Mouse (Mus musculus) limb, embryonic 11.5 days (tissue): ENCODE results near the gene Hhatl. TPM values are rescaled to one million over a fixed set of nuclear protein-coding genes. Genes with fewer than 3 reads are reported as not detected.

ENCODE experiments used
- ATAC-seq: fragments of 200-750 bp; cut with Nextera tagmentation; 2 replicates; pipeline ENCODE4 v1.8.0; 2017; ENCODE audit warnings: low read depth; ENCODE audit not compliant: insufficient number of reproducible peaks, low FRiP score, low TSS enrichment
- DNase-seq: peaks from one replicate; pipeline ENCODE4 v3.0.0-alpha.2; 2015; ENCODE audit warnings: low spot score
- H3K27ac ChIP-seq: fragments of 300-500 bp; sonication (generic); replicated peaks from 2 replicates; pipeline ENCODE4 v1.5.1; 2014; ENCODE audit warnings: low read depth, mild to moderate bottlenecking, low read length
- H3K27me3 ChIP-seq: fragments of 300-500 bp; sonication (generic); 2 replicates; pipeline ENCODE4 v1.6.1; 2014; ENCODE audit warnings: mild to moderate bottlenecking, low read length, mixed read lengths; ENCODE audit not compliant: control insufficient read depth, insufficient read depth
- H3K36me3 ChIP-seq: fragments of 300-500 bp; sonication (generic); 2 replicates; pipeline ENCODE4 v1.6.1; 2014; ENCODE audit warnings: mild to moderate bottlenecking, low read length, moderate library complexity, mixed read lengths; ENCODE audit not compliant: control insufficient read depth, insufficient read depth
- H3K4me1 ChIP-seq: fragments of 300-500 bp; sonication (generic); 2 replicates; pipeline ENCODE4 v1.6.1; 2014; ENCODE audit warnings: low read length, mixed read lengths; ENCODE audit not compliant: control insufficient read depth, insufficient read depth
- H3K4me2 ChIP-seq: fragments of 300-500 bp; sonication (generic); 2 replicates; pipeline ENCODE4 v1.6.1; 2014; ENCODE audit warnings: low read depth, mild to moderate bottlenecking, moderate library complexity; ENCODE audit not compliant: severe bottlenecking
- H3K4me3 ChIP-seq: fragments of 300-500 bp; sonication (generic); 2 replicates; pipeline ENCODE4 v1.5.1; 2014; ENCODE audit warnings: low read depth, low read length
- H3K9ac ChIP-seq: fragments of 300-500 bp; sonication (generic); 2 replicates; pipeline ENCODE4 v1.6.1; 2014; ENCODE audit warnings: mild to moderate bottlenecking, low read length
- H3K9me3 ChIP-seq: fragments of 300-500 bp; sonication (generic); 2 replicates; pipeline ENCODE4 v1.6.1; 2016; ENCODE audit warnings: low read length; ENCODE audit not compliant: control insufficient read depth
- WGBS: fragments of 180-500 bp; shearing (Covaris S2); extraction: QIAGEN DNeasy Blood & Tissue Kit; methylation state at CpG from one replicate; pipeline ENCODE4 v1.1.7; 2014; 5-methylcytosine and 5-hydroxymethylcytosine counted together
- polyA plus RNA-seq: library from polyadenylated mRNA; unstranded; fragments of >200 nt; fragmentation: Nextera tagmentation; extraction: Ambion mirVana; gene quantifications from 2 replicates; pipeline ENCODE4 v1.2.1, GENCODE M21; 2014

The Hhatl gene
- polyA plus RNA-seq, 1 experiment from 2014 or later: not detected

- Histone ChIP-seq H3K4me1 (peaks cover 24% of the 10 kb centered on the region), H3K4me2 (peak overlapping the region; percentile 98; the same call in 1 of the 2 replicates), H3K9ac (no peak overlapping the region; the same call in 1 of the 2 replicates), H3K27me3 (no peaks in the 10 kb centered on the region), H3K9me3 (no peaks in the 10 kb centered on the region), H3K27ac (no peak overlapping the region), H3K36me3 (no peaks in the 10 kb centered on the region), H3K4me3 (no peak overlapping the region)
- WGBS: 62% methylated on average over 10 of the region's 10 CpGs
- ATAC-seq (no peak), DNase-seq (no peak)
Measured at GRCm38 (mm10) chr9:121761091-121761665, 31.1 kb downstream of the Hhatl start.

- no peaks in the 10 kb centered on the region for H3K27me3 ChIP-seq
- peak; percentile 86 for DNase-seq
- peak overlapping the region; percentile 90 for H3K9ac ChIP-seq
- H3K4me3 ChIP-seq: peak overlapping the region; percentile 75
- no peaks in the 10 kb centered on the region for H3K36me3 ChIP-seq
- under 1% methylated on average over 35 of the region's 43 CpGs for WGBS
- H3K4me1 ChIP-seq: peaks cover 24% of the 10 kb centered on the region
- H3K27ac ChIP-seq: peak overlapping the region; percentile 94
- H3K4me2 ChIP-seq: peak overlapping the region; percentile 98
- no peaks in the 10 kb centered on the region for H3K9me3 ChIP-seq
- peak; percentile 67 for ATAC-seq
Measured at GRCm38 (mm10) chr9:121760271-121761090, 31.8 kb downstream of the Hhatl start.

GRCm38 (mm10) chr9:121759091-121760081 lies 32.9 kb downstream of the Hhatl start, which contains the start of gene Zfp651:
TSS of gene Zfp651 (plus strand) at chr9:121759330.
- DNase-seq (peak; percentile 80), ATAC-seq (peak; percentile 61)
- Histone ChIP-seq H3K4me2 (peak within 1 kb of the TSS; percentile 98), H3K9ac (peak within 1 kb of the TSS; percentile 90), H3K27me3 (no peaks in the 10 kb centered on the region), H3K36me3 (no peaks in the 10 kb centered on the region), H3K4me1 (peaks cover 22% of the 10 kb centered on the region), H3K27ac (peak within 1 kb of the TSS; percentile 94), H3K9me3 (no peaks in the 10 kb centered on the region), H3K4me3 (peak within 1 kb of the TSS; percentile 75)
- WGBS: under 1% methylated on average over 96 of the region's 97 CpGs

- WGBS: 37% methylated on average over 10 of the region's 10 CpGs
- Histone ChIP-seq H3K4me3 (peak overlapping the region; percentile 75), H3K27me3 (no peaks in the 10 kb centered on the region), H3K4me2 (peak overlapping the region; percentile 98), H3K4me1 (peaks cover 22% of the 10 kb centered on the region), H3K9ac (peak overlapping the region; percentile 90), H3K27ac (peak overlapping the region; percentile 75), H3K36me3 (peaks cover 3% of the 10 kb centered on the region; the same call in 1 of the 2 replicates), H3K9me3 (no peaks in the 10 kb centered on the region)
- DNase-seq (peak; percentile 75), ATAC-seq (no peak)
Measured at GRCm38 (mm10) chr9:121757835-121758814, 34.2 kb downstream of the Hhatl start.

- 59% methylated on average over 3 of the region's 3 CpGs for WGBS
- Histone ChIP-seq H3K27ac (peak overlapping the region; percentile 75), H3K9ac (no peak overlapping the region; the same call in 1 of the 2 replicates), H3K4me2 (peak overlapping the region; percentile 4; the same call in 1 of the 2 replicates), H3K4me1 (peaks cover 22% of the 10 kb centered on the region), H3K9me3 (no peaks in the 10 kb centered on the region), H3K27me3 (no peaks in the 10 kb centered on the region), H3K4me3 (no peak overlapping the region), H3K36me3 (peaks cover 8% of the 10 kb centered on the region; the same call in 1 of the 2 replicates)
- ATAC-seq: no peak
- DNase-seq: peak; percentile 54
Measured at GRCm38 (mm10) chr9:121757432-121757831, 34.9 kb downstream of the Hhatl start.

- DNase-seq: peak; percentile 18
- no peak overlapping the region for H3K4me3 ChIP-seq
- H3K9me3 ChIP-seq: no peaks in the 10 kb centered on the region
- H3K9ac ChIP-seq: no peak overlapping the region
- H3K27me3 ChIP-seq: no peaks in the 10 kb centered on the region
- H3K27ac ChIP-seq: no peak overlapping the region
- H3K4me2 ChIP-seq: no peak overlapping the region
- peaks cover 13% of the 10 kb centered on the region for H3K36me3 ChIP-seq
- H3K4me1 ChIP-seq: peaks cover 22% of the 10 kb centered on the region
- no peak for ATAC-seq
- 88% methylated on average over 3 of the region's 3 CpGs for WGBS
Measured at GRCm38 (mm10) chr9:121756785-121757184, 35.5 kb downstream of the Hhatl start.

GRCm38 (mm10) chr9:121754624-121755023 lies 37.7 kb downstream of the Hhatl start:
- Histone ChIP-seq H3K4me3 (no peak overlapping the region), H3K9ac (no peak overlapping the region), H3K27ac (no peak overlapping the region), H3K4me1 (peaks cover 14% of the 10 kb centered on the region), H3K9me3 (no peaks in the 10 kb centered on the region), H3K4me2 (no peak overlapping the region), H3K27me3 (no peaks in the 10 kb centered on the region), H3K36me3 (peaks cover 25% of the 10 kb centered on the region)
- whole genome bisulfite sequencing: 93% methylated on average over 3 of the region's 3 CpGs
- DNase-seq: peak; percentile 16
- ATAC-seq: no peak
